Mouse (Mus musculus) liver, embryonic 14.5 days (tissue): Measurements from ENCODE around the gene Napepld. TPM values are rescaled to one million over a fixed set of nuclear protein-coding genes. Genes with fewer than 3 reads are reported as not detected.
A peak's percentile ranks its signal among the peaks of the same experiment; 100 is the strongest.

Experiments used
- ATAC-seq: fragments of 200-750 bp; cut with Nextera tagmentation; 2 replicates; pipeline ENCODE4 v1.8.0; 2017; ENCODE audit warnings: moderate number of reproducible peaks, mild to moderate bottlenecking, moderate library complexity; ENCODE audit not compliant: insufficient read depth
- DNase-seq, 3 experiments: peaks; one replicate each; pipeline ENCODE4 v3.0.0-alpha.2; 2012 to 2013; ENCODE audit warnings: low read depth in 3 of 3, low spot score in 3 of 3
- H3K27ac ChIP-seq: fragments of 300-500 bp; sonication (generic); 2 replicates; pipeline ENCODE4 v1.5.1; 2014; ENCODE audit warnings: moderate library complexity, mild to moderate bottlenecking, control low read depth, inconsistent platforms
- H3K27me3 ChIP-seq: fragments of 300-500 bp; sonication (generic); 2 replicates; pipeline ENCODE4 v1.6.1; 2014; ENCODE audit warnings: mild to moderate bottlenecking, low read length, moderate library complexity; ENCODE audit not compliant: control insufficient read depth, insufficient read depth
- H3K36me3 ChIP-seq: fragments of 300-500 bp; sonication (generic); replicated peaks from 2 replicates; pipeline ENCODE4 v1.6.1; 2014; ENCODE audit warnings: low read depth; ENCODE audit not compliant: control insufficient read depth, insufficient read depth
- H3K4me1 ChIP-seq, 2 experiments: fragments of 200-500 bp in 1 of 2; fragments of 300-500 bp in 1 of 2; sonication (generic) in 1 of 2; replicated peaks; 2 replicates each; pipeline ENCODE4 v1.6.1; 2012 to 2014; ENCODE audit warnings: antibody characterized with exemption in 1 of 2, inconsistent platforms in 1 of 2, low read length in 1 of 2; ENCODE audit not compliant: control insufficient read depth in 2 of 2, insufficient read depth in 2 of 2
- H3K4me2 ChIP-seq: fragments of 300-500 bp; sonication (generic); 2 replicates; pipeline ENCODE4 v1.6.1; 2014; ENCODE audit warnings: low read depth, mild to moderate bottlenecking, control low read depth, moderate library complexity
- H3K4me3 ChIP-seq, 2 experiments: fragments of 200-500 bp in 1 of 2; fragments of 300-500 bp in 1 of 2; sonication (generic) in 1 of 2; 2 replicates each; pipeline ENCODE4 v1.5.1; 2012 to 2014; ENCODE audit warnings: low read depth in 2 of 2, low read length in 2 of 2, mild to moderate bottlenecking in 2 of 2, control low read depth in 1 of 2, inconsistent platforms in 1 of 2, moderate library complexity in 1 of 2; ENCODE audit not compliant: insufficient read depth in 1 of 2
- H3K9ac ChIP-seq: fragments of 300-500 bp; sonication (generic); replicated peaks from 2 replicates; pipeline ENCODE4 v1.6.1; 2014; ENCODE audit warnings: mild to moderate bottlenecking, control low read depth, moderate library complexity
- H3K9me3 ChIP-seq: fragments of 300-500 bp; sonication (generic); 2 replicates; pipeline ENCODE4 v1.6.1; 2016; ENCODE audit warnings: low read length, mixed read lengths; ENCODE audit not compliant: control insufficient read depth
- CTCF ChIP-seq: IDR thresholded peaks from 2 replicates; pipeline ENCODE4 v1.5.1; 2016; ENCODE audit warnings: antibody characterized with exemption, low read depth, control low read depth
- EP300 ChIP-seq: IDR thresholded peaks from 2 replicates; pipeline ENCODE4 v1.6.1; 2016; ENCODE audit warnings: antibody characterized with exemption, low read depth
- WGBS: fragments of 180-500 bp; shearing (Covaris S2); extraction: QIAGEN DNeasy Blood & Tissue Kit; methylation state at CpG from one replicate; pipeline ENCODE4 v1.1.7; 2014; ENCODE audit not compliant: insufficient replicate concordance; 5-methylcytosine and 5-hydroxymethylcytosine counted together
- polyA plus RNA-seq, 2 experiments: library from polyadenylated mRNA; depleted of rRNA in 1 of 2; stranded (reverse) in 1 of 2; unstranded in 1 of 2; fragments of >200 nt; fragmentation: Nextera tagmentation in 1 of 2; extraction: Ambion mirVana in 1 of 2; gene quantifications; 2 replicates each; pipeline versions ENCODE4 v1.2.1 to v1.2.3; 2012 to 2014

Gene Napepld
- polyA plus RNA-seq (2012; rRNA removed) = 1.3 TPM in 2 replicates
- polyA plus RNA-seq (2014; fragmentation: Nextera tagmentation; extraction: Ambion mirVana) = 1.8 TPM in 2 replicates

DNA sequence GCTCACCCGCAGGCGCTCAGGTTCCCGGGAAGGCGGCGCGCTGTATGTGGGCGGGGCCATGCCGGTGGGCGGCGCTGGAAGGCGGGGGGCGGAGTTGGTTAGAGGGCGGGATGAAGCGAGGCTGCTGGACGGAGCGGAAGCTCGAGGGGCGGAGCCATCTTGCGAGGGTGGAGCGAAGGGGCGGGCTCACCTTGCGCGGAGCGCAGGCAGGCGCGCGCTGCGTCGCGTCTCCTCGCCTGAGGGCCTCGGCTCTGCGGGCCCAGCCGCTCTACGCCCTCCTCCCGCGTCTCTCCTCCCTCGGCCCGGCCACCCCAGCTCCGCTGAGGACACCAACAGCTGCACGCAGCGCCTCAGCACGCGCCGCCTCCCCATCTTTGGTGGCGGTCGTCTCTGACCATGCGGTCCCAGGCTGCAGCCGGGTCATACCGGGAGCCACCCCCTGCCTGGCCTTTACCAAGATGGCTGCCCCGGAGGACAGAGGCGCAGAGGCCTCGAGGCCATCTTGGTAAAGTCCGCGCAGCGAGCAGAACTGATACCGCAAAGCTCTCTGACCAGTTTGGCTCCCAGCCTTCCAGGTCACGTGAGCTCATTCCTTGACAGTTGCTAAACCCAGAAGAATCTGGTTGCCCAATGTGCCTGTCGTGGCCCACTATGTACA, at the start of gene Napepld:
Gene Napepld, minus strand, starts transcription at position 46 of the 658 bp plus-strand sequence.
- peak within 1 kb of the TSS; percentile 96 for H3K4me2 ChIP-seq
- under 1% methylated on average over 57 of the region's 59 CpGs for WGBS
- H3K9me3 ChIP-seq = no peaks in the 10 kb centered on the region
- peak; percentile 99 for ATAC-seq
- no peaks in the 10 kb centered on the region for H3K36me3 ChIP-seq
- H3K4me3 ChIP-seq = peak within 1 kb of the TSS; percentile 65 to 83
- H3K4me1 ChIP-seq = peaks cover 8 to 11% of the 10 kb centered on the region in 2 experiments
- peak within 1 kb of the TSS; percentile 81 for H3K9ac ChIP-seq
- no peaks in the 10 kb centered on the region for H3K27me3 ChIP-seq
- peak; percentile 5; the same call in 1 of the 2 replicates for TF ChIP-seq CTCF
- TF ChIP-seq EP300 = no peak
- H3K27ac ChIP-seq = peak within 1 kb of the TSS; percentile 57
- peak; percentile 91 to 93 (median 93) for DNase-seq

DNA sequence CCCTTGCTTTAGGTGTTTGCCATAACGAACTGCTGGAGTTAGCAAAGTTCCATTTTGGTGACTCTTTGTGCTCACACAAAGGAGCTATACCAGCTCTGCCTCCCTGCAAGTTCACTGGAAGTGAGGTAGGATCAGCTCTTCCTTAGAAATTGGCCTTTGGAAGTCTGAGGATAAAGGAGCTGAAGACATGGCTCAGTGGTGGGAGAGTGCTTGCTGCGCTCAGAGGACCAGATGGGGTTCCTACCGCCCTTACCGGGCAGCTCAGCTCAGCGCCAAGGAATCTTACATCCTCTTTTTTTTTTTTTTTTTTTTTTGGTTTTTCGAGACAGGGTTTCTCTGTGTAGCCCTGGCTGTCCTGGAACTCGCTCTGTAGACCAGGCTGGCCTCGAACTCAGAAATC, 44.8 kb upstream of the Napepld start:
- TF ChIP-seq EP300 = no peak
- TF ChIP-seq CTCF = no peak
- Histone ChIP-seq H3K9me3 (no peaks in the 10 kb centered on the region), H3K9ac (no peak overlapping the region), H3K36me3 (peaks cover 30% of the 10 kb centered on the region), H3K27ac (no peak overlapping the region), H3K4me1 (no peaks in the 10 kb centered on the region), H3K27me3 (no peaks in the 10 kb centered on the region), H3K4me2 (no peak overlapping the region), H3K4me3 (no peak overlapping the region)
- WGBS = 77% methylated on average over 7 of the region's 8 CpGs
- DNase-seq = no peak
- no peak for ATAC-seq

DNA sequence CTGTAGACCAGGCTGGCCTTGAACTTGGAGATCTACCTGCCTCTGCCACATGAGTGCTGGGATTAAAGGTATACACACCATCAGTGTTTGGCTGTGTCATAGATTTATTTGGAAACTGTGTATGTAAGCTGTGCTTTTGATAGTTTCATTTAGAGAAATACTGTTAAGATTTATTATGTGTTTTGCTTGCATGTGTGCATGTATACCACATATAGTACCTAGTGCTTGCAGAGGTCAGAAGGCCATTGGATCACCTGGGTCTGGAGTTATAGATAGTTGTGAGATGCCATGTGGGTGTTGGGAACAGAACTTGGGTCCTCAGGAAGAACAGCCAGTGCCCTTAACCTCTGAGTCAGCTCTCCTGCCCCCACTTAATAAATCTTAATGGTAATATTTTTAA, 43.5 kb upstream of the Napepld start:
- Histone ChIP-seq H3K27me3 (no peaks in the 10 kb centered on the region), H3K4me3 (no peak overlapping the region), H3K4me2 (no peak overlapping the region), H3K9me3 (no peaks in the 10 kb centered on the region), H3K36me3 (peaks cover 35% of the 10 kb centered on the region), H3K9ac (no peak overlapping the region), H3K27ac (no peak overlapping the region), H3K4me1 (no peaks in the 10 kb centered on the region)
- no peak for TF ChIP-seq CTCF
- TF ChIP-seq EP300 = no peak
- DNase-seq (no peak), ATAC-seq (no peak)

DNA sequence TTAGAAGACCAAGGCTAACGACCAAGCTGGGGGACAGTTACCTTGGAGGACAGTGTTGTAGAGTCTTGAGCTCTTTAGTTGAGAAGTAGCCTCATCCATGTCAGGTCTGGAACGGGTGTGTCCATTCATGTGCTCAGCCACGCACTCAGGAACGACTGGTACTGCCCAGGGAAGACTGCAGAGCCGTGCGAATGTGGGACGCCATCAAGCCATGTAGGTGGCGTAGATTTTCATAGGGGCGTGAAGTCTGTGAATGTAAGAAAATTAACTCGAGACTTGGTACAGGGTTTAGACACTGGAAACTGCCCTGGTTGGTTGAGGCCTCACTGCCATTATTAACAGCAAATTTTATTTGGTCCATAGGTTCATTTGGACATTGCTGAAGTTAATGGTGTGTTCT, 42.4 kb upstream of the Napepld start:
- DNase-seq = no peak
- 80% methylated on average over 10 of the region's 10 CpGs for WGBS
- no peak for TF ChIP-seq CTCF
- H3K9ac ChIP-seq = no peak overlapping the region
- no peak overlapping the region for H3K4me3 ChIP-seq
- H3K4me2 ChIP-seq = no peak overlapping the region
- H3K36me3 ChIP-seq = peaks cover 36% of the 10 kb centered on the region
- H3K27me3 ChIP-seq = no peaks in the 10 kb centered on the region
- no peaks in the 10 kb centered on the region for H3K4me1 ChIP-seq
- no peak for ATAC-seq
- H3K9me3 ChIP-seq = no peaks in the 10 kb centered on the region
- H3K27ac ChIP-seq = no peak overlapping the region

DNA sequence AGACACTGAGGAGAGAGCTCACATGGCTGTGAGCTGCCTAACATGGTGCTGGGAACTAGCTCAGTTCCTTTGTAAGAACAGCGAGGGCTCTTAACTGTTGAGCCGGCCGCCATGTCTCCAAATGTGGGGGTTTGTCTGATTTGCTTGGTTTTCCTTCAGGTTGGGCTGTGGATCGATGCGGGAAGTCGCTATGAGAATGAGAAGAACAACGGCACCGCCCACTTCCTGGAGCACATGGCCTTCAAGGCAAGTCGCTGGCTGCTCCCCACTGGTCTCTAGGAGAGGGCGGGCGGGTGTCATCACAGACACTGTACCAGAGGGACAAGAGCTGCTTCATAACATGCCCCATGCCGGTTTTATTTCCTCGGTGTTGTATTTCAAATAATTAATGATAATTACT, 38.7 kb upstream of the Napepld start:
- Histone ChIP-seq H3K9ac (no peak overlapping the region), H3K27ac (no peak overlapping the region)

More for the DNA sequence above, 38.7 kb upstream of the Napepld start:
- Histone ChIP-seq H3K9me3 (no peaks in the 10 kb centered on the region), H3K36me3 (peaks cover 28% of the 10 kb centered on the region), H3K27me3 (no peaks in the 10 kb centered on the region), H3K4me1 (peaks cover 0 to 7% of the 10 kb centered on the region in 2 experiments; a peak in 2 of 4 replicates), H3K4me2 (no peak overlapping the region), H3K4me3 (no peak overlapping the region)
- WGBS = 73% methylated on average over 13 of the region's 13 CpGs
- DNase-seq (no peak), ATAC-seq (no peak)
- TF ChIP-seq EP300 (no peak), CTCF (no peak)
